Mouse (Mus musculus): ENCODE results near the gene Szrd1. TPM values are rescaled to one million over a fixed set of nuclear protein-coding genes. Genes with fewer than 3 reads are reported as not detected.

The Szrd1 gene
- polyA plus RNA-seq, 1 experiment from 2014 or later: 17.8 TPM

DNA sequence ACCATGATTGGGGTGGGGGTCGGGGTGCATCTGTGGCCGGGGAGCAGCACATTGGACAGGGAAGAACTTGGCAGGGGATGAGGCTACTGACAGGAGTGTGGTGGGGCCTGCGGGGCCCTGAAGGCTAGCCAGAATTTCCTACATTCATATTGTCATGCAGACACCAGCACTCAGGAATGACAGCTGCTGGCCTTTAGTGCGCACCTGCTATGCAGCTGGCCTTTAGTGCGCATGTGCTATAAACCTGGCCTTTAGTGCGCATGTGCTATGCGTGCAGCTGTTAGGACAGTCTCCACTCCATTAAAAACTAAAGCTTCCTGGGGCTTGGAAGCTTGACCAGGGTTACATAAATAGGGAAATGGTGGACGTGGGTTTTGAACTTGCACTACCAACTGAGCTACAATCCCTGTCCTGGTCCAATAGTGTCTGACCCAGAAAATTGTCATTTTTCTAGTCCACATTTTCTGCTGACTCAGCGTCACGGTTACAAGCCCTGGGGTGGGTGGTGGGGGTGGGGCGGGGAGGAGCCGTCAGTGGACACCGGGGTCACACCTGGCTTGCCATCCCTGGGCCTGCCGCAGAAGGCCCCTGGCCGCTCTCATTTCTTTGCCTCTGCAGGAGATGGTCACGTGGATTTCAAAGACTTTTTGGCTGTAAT is 32.9 kb downstream of the Szrd1 start:
- no peaks in the 10 kb centered on the region; the same call in 1 of the 2 replicates for H3K9me3 ChIP-seq (ENCODE audit: control insufficient read depth, low read length)
- H3K27ac ChIP-seq: no peak overlapping the region
- no peak overlapping the region for H3K4me2 ChIP-seq (replicated peaks)
- ATAC-seq (ENCODE audit: low FRiP score) (no peak), DNase-seq (ENCODE audit: low spot score) (no peak)
- no peak overlapping the region for H3K4me3 ChIP-seq (replicated peaks; ENCODE audit: low read length)
- H3K27me3 ChIP-seq (ENCODE audit: control insufficient read depth, insufficient read depth, low read length): no peaks in the 10 kb centered on the region
- WGBS: 78% methylated on average over 16 of the region's 16 CpGs
- H3K4me1 ChIP-seq (replicated peaks; ENCODE audit: control insufficient read depth, insufficient read depth, low read length): no peaks in the 10 kb centered on the region
- H3K36me3 ChIP-seq (replicated peaks; ENCODE audit: control insufficient read depth, insufficient read depth): 0 out of 2 replicates have a peak, but pooled peaks cover 2% of the 10 kb centered on the region
- no peak overlapping the region for H3K9ac ChIP-seq

DNA sequence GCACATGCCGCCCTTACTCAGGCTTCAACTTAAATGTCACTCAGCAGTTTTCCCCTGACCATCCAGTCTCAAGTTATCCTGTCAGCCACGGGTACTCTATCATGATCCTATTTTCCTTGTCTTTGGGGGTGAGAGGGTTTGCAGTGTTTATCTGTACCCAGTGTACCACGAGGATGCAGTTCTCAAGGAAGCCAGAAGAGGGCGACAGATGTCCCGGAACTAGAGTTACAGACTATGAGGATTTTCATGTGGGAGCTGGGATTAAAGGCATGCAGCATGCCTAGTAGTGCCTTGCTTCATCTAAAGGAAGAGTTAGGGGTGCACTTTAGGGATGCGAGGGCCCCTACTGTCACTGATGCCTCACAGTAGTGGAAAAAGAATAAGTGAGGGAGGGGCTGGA is 37.7 kb downstream of the Szrd1 start:
- ATAC-seq (ENCODE audit: low FRiP score) (no peak), DNase-seq (ENCODE audit: low spot score) (no peak)
- no peaks in the 10 kb centered on the region for H3K27me3 ChIP-seq (ENCODE audit: control insufficient read depth, insufficient read depth, low read length)
- H3K36me3 ChIP-seq (replicated peaks; ENCODE audit: control insufficient read depth, insufficient read depth): no peaks in the 10 kb centered on the region
- 72% methylated on average over 6 of the region's 6 CpGs for whole genome bisulfite sequencing
- no peaks in the 10 kb centered on the region for H3K4me1 ChIP-seq (replicated peaks; ENCODE audit: control insufficient read depth, insufficient read depth, low read length)
- H3K4me3 ChIP-seq (replicated peaks; ENCODE audit: low read length): no peak overlapping the region
- no peak overlapping the region for H3K4me2 ChIP-seq (replicated peaks)
- no peak overlapping the region for H3K27ac ChIP-seq
- H3K9me3 ChIP-seq (ENCODE audit: control insufficient read depth, low read length): no peaks in the 10 kb centered on the region
- H3K9ac ChIP-seq: no peak overlapping the region

DNA sequence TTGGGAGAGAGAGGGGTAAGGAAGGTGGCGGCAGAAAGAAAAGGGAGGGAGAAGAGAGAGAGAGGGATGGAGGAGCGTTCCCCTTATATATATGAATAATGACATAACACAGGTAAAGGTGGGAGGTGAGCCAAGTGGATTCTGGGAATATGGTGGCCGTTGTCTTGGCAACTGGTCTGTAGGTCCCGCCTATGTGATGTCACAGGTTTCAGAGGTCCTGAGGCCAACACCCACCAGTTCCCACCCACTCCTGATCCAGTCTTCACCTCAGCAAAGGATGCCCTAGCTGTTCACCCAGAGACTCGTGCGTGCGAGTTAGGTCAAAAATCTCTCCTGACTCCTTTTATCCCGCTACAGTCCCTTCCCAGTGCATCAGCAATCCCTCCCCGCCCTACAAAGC is 38.3 kb downstream of the Szrd1 start:
- 95% methylated on average over 9 of the region's 9 CpGs for WGBS
- Histone ChIP-seq H3K4me3 (replicated peaks; ENCODE audit: low read length) (no peak overlapping the region), H3K4me1 (replicated peaks; ENCODE audit: control insufficient read depth, insufficient read depth, low read length) (no peaks in the 10 kb centered on the region), H3K27me3 (ENCODE audit: control insufficient read depth, insufficient read depth, low read length) (no peaks in the 10 kb centered on the region), H3K4me2 (replicated peaks) (no peak overlapping the region), H3K27ac (no peak overlapping the region), H3K9me3 (ENCODE audit: control insufficient read depth, low read length) (no peaks in the 10 kb centered on the region), H3K36me3 (replicated peaks; ENCODE audit: control insufficient read depth, insufficient read depth) (no peaks in the 10 kb centered on the region), H3K9ac (no peak overlapping the region)
- DNase-seq (ENCODE audit: low spot score): no peak
- ATAC-seq (ENCODE audit: low FRiP score): no peak

DNA sequence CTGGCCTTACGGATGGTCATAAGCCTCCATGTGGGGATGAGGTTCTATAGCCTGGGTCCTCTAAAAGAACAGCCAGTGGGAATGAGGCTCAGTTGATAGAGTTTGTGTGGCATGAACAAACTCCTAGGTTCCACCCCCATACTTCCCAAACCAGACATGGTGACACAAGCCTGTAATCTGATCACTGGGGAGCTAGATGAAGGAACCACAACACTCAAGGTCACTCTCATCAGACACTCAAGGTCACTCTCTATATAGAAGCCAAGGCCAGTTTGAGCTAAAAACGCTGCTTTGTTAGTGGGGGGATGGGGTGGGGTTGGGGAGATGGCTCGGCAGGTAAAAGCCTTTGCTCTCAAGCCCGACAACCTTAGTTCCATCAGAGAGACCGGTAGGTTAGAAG is 39.6 kb downstream of the Szrd1 start:
- no peak overlapping the region for H3K4me3 ChIP-seq (replicated peaks; ENCODE audit: low read length)
- WGBS: 79% methylated on average over 5 of the region's 5 CpGs
- H3K27me3 ChIP-seq (ENCODE audit: control insufficient read depth, insufficient read depth, low read length): no peaks in the 10 kb centered on the region
- H3K4me2 ChIP-seq (replicated peaks): no peak overlapping the region
- H3K27ac ChIP-seq: no peak overlapping the region
- DNase-seq (ENCODE audit: low spot score) (no peak), ATAC-seq (ENCODE audit: low FRiP score) (no peak)
- no peaks in the 10 kb centered on the region for H3K4me1 ChIP-seq (replicated peaks; ENCODE audit: control insufficient read depth, insufficient read depth, low read length)
- no peak overlapping the region for H3K9ac ChIP-seq
- H3K9me3 ChIP-seq (ENCODE audit: control insufficient read depth, low read length): no peaks in the 10 kb centered on the region
- H3K36me3 ChIP-seq (replicated peaks; ENCODE audit: control insufficient read depth, insufficient read depth): no peaks in the 10 kb centered on the region

DNA sequence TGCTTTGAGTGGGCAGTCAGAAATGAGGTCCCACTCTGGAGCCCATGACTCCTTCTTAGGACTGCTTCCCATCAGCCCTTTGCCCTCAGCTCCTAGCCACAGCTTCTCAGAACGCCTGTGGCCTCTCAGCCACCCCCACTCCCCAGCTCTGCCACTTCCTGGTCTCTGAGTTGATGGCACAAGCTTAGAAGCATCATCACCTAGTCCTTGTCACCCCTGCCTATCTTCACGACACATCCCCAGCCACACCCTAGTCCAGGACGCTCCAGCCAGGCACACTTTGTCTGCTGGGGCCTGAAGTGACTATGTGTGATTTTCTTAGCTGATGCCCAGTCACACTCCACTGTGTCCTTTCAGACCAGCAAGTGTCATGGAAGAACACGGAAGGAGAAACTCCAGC is 40.6 kb downstream of the Szrd1 start:
- Histone ChIP-seq H3K27me3 (ENCODE audit: control insufficient read depth, insufficient read depth, low read length) (no peaks in the 10 kb centered on the region), H3K36me3 (replicated peaks; ENCODE audit: control insufficient read depth, insufficient read depth) (no peaks in the 10 kb centered on the region), H3K4me1 (replicated peaks; ENCODE audit: control insufficient read depth, insufficient read depth, low read length) (no peaks in the 10 kb centered on the region), H3K4me2 (replicated peaks) (no peak overlapping the region), H3K9me3 (ENCODE audit: control insufficient read depth, low read length) (no peaks in the 10 kb centered on the region), H3K9ac (no peak overlapping the region), H3K4me3 (replicated peaks; ENCODE audit: low read length) (no peak overlapping the region), H3K27ac (no peak overlapping the region)
- no peak for ATAC-seq (ENCODE audit: low FRiP score)
- no peak for DNase-seq (ENCODE audit: low spot score)
- 79% methylated on average over 4 of the region's 4 CpGs for WGBS

DNA sequence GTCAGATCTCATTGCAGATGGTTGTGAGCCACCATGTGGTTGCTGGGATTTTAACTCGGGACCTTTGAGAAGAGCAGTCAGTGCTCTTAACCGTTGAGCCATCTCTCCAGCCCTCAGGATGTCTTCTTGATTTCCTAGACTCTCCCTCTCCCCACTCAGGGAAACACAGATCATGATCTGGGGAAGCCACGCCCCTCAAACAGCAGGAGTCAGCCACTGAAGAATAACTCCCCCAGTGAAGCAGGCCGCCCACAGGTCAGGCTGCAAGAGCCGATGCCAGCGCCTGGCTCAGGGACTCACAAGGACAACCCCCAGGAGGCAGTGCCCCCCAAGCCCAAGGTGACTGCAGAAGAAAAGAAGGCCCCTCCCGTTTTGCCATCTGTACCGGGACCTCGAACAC is 42.9 kb downstream of the Szrd1 start:
- 9% methylated on average over 9 of the region's 9 CpGs for WGBS
- no peaks in the 10 kb centered on the region for H3K36me3 ChIP-seq (replicated peaks; ENCODE audit: control insufficient read depth, insufficient read depth)
- H3K27ac ChIP-seq: no peak overlapping the region
- no peak overlapping the region for H3K4me2 ChIP-seq (replicated peaks)
- ATAC-seq (ENCODE audit: low FRiP score): no peak
- no peaks in the 10 kb centered on the region for H3K4me1 ChIP-seq (replicated peaks; ENCODE audit: control insufficient read depth, insufficient read depth, low read length)
- no peaks in the 10 kb centered on the region for H3K27me3 ChIP-seq (ENCODE audit: control insufficient read depth, insufficient read depth, low read length)
- no peaks in the 10 kb centered on the region for H3K9me3 ChIP-seq (ENCODE audit: control insufficient read depth, low read length)
- no peak overlapping the region for H3K9ac ChIP-seq
- H3K4me3 ChIP-seq (replicated peaks; ENCODE audit: low read length): no peak overlapping the region
- DNase-seq (ENCODE audit: low spot score): no peak

DNA sequence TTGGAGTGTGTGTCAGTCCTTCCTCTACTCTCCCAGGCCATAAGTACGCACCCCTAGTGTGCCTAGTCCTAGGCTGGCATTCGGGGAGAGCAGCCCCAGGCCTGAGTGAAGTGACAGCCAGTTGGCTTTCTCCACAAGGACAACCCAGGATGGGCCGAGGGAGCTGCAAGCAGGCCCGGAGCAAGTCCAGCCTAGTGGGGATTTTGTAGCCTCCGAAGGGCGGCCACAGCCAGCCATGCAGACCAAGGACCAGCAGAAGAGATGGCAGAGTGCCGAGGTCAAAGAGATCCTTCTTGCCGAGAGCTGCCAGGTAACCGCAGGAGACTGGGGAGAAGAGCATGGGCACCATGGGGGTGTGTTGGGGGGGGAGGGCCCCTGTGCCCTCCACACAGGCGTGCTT is 44.6 kb downstream of the Szrd1 start:
- Histone ChIP-seq H3K9ac (no peak overlapping the region), H3K4me3 (replicated peaks; ENCODE audit: low read length) (no peak overlapping the region), H3K27ac (no peak overlapping the region), H3K9me3 (ENCODE audit: control insufficient read depth, low read length) (no peaks in the 10 kb centered on the region), H3K36me3 (replicated peaks; ENCODE audit: control insufficient read depth, insufficient read depth) (no peaks in the 10 kb centered on the region), H3K27me3 (ENCODE audit: control insufficient read depth, insufficient read depth, low read length) (no peaks in the 10 kb centered on the region), H3K4me2 (replicated peaks) (no peak overlapping the region), H3K4me1 (replicated peaks; ENCODE audit: control insufficient read depth, insufficient read depth, low read length) (no peaks in the 10 kb centered on the region)
- ATAC-seq (ENCODE audit: low FRiP score) (no peak), DNase-seq (ENCODE audit: low spot score) (no peak)
- WGBS: 77% methylated on average over 10 of the region's 10 CpGs

DNA sequence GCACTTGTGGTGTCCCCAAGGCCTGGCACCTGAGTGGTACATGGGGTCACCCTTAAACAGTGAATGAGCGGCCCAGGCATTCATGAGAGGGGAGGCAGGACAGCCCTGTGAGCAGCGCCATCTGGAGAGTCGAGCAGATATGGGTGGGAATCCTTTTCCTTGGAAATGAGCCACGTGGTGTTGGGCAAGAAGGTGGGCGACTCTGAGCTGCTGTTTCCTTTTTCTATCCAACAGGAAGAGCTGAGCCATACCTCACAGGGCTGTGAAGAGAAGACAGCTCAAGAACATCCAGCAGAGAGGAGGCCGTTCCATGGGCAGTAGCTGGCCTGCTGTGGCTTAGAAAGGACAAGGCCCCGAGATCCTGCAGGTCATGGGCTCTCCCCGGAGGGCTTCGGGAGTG is 50.9 kb downstream of the Szrd1 start:
- no peak for ATAC-seq (ENCODE audit: low FRiP score)
- Histone ChIP-seq H3K9ac (no peak overlapping the region), H3K4me3 (replicated peaks; ENCODE audit: low read length) (no peak overlapping the region), H3K36me3 (replicated peaks; ENCODE audit: control insufficient read depth, insufficient read depth) (no peaks in the 10 kb centered on the region), H3K9me3 (ENCODE audit: control insufficient read depth, low read length) (no peaks in the 10 kb centered on the region), H3K4me2 (replicated peaks) (no peak overlapping the region), H3K27me3 (ENCODE audit: control insufficient read depth, insufficient read depth, low read length) (no peaks in the 10 kb centered on the region), H3K4me1 (replicated peaks; ENCODE audit: control insufficient read depth, insufficient read depth, low read length) (no peaks in the 10 kb centered on the region), H3K27ac (no peak overlapping the region)
- no peak for DNase-seq (ENCODE audit: low spot score)
- WGBS: 70% methylated on average over 9 of the region's 9 CpGs

DNA sequence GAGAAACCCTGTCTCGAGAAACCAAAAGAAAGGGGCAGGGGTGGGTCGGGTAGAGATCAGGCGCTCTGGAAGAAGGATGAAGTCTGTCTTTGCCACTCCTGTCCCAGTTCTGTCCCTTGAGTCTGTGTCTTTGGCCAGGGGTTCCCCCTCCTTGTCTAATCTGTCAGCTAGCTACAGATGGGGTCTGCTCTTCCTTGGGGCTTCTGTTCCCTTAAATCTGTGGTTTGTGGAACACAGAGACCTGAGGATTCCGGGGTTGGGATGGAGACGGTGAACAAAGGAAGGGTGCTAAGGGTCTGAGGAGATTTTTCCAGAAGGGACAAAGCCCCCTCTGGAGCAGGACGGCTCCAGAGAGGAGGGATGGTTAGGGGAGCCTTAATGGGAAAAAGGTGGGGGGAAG is 51.5 kb downstream of the Szrd1 start, which contains the start of gene Spata21:
Gene Spata21 (plus strand): TSS at position 301 of the 400 bp plus-strand sequence.
- no peak within 1 kb of the TSS for H3K9ac ChIP-seq
- DNase-seq (ENCODE audit: low spot score) (no peak), ATAC-seq (ENCODE audit: low FRiP score) (no peak)
- 80% methylated on average over 6 of the region's 6 CpGs for WGBS
- no peak within 1 kb of the TSS for H3K4me2 ChIP-seq (replicated peaks)
- H3K36me3 ChIP-seq (replicated peaks; ENCODE audit: control insufficient read depth, insufficient read depth): no peaks in the 10 kb centered on the region
- no peaks in the 10 kb centered on the region for H3K27me3 ChIP-seq (ENCODE audit: control insufficient read depth, insufficient read depth, low read length)
- H3K9me3 ChIP-seq (ENCODE audit: control insufficient read depth, low read length): no peaks in the 10 kb centered on the region
- H3K4me1 ChIP-seq (replicated peaks; ENCODE audit: control insufficient read depth, insufficient read depth, low read length): no peaks in the 10 kb centered on the region
- H3K27ac ChIP-seq: no peak within 1 kb of the TSS
- no peak within 1 kb of the TSS for H3K4me3 ChIP-seq (replicated peaks; ENCODE audit: low read length)

DNA sequence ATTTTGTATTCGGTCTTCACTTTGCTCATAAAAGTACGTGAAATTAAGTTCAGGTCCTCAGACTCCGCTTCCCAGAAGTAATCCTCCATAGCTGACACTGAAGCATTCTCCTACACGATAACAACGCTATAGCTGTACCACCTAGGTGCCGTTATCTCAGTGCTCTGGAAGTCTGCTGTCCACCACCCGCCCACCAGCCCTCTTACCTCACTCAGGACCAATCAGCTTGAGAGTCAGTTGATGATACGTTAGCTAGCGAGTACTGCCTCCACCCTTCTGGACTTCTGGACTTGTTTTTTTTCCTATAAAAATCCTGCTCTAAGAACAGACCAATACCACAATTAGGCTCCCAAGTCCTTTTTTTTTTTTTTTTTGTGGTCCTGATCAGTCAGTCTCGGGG is 52.7 kb downstream of the Szrd1 start:
- no peaks in the 10 kb centered on the region for H3K36me3 ChIP-seq (replicated peaks; ENCODE audit: control insufficient read depth, insufficient read depth)
- no peak overlapping the region for H3K4me3 ChIP-seq (replicated peaks; ENCODE audit: low read length)
- no peak for DNase-seq (ENCODE audit: low spot score)
- H3K27me3 ChIP-seq (ENCODE audit: control insufficient read depth, insufficient read depth, low read length): no peaks in the 10 kb centered on the region
- no peak overlapping the region for H3K27ac ChIP-seq
- 86% methylated on average over 10 of the region's 10 CpGs for WGBS
- ATAC-seq (ENCODE audit: low FRiP score): no peak
- H3K4me2 ChIP-seq (replicated peaks): no peak overlapping the region
- no peak overlapping the region for H3K9ac ChIP-seq
- H3K9me3 ChIP-seq (ENCODE audit: control insufficient read depth, low read length): no peaks in the 10 kb centered on the region
- H3K4me1 ChIP-seq (replicated peaks; ENCODE audit: control insufficient read depth, insufficient read depth, low read length): no peaks in the 10 kb centered on the region

All from hindbrain, embryonic 14.5 days (tissue).